Mouse (Mus musculus) gastrocnemius, postnatal 14 days (tissue): ENCODE measurements around the gene Scube3. TPM values are rescaled to one million over a fixed set of nuclear protein-coding genes. Genes with fewer than 3 reads are reported as not detected.

ENCODE experiments used
- DNase-seq: peaks from one replicate; pipeline ENCODE4 v3.0.0; 2021; ENCODE audit warnings: mixed read lengths
- intact Hi-C: fragments of 180-260 bp; cut with DNase I; formaldehyde crosslinking; loops from one replicate; pipeline ENCODE4 v1.15.1; 2025; ENCODE audit warnings: low total_unique reads
- total RNA-seq, 2 experiments: library from RNA; stranded (reverse); gene quantifications; 2 replicates each; pipeline ENCODE4 v1.2.3; 2021

Gene Scube3
- total RNA-seq, 2 experiments from 2014 or later, result 0.20 to 0.62 TPM

DNA sequence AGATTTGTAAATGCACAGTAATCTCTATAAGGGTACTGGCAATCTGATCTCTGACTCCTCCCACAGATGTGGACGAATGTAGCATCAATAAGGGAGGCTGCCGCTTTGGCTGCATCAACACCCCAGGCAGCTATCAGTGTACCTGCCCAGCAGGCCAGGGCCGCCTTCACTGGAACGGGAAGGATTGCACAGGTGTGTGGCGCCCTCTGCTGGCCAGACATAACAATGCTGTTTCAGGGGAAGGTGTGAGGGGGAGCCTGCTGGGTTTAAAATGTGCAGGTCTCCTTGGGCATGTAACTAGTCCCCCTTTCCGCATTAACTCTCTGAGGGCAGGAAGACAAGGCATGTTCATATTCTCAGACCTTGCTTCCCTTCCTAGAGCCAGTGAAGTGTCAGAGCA, 21.7 kb downstream of the Scube3 start:
- intact Hi-C loops, result loop anchor here (5.0 to 10.0 kb wide), 2 partner anchors 81 to 169 kb away; partner anchors contain the start of gene Tcp11
- peak; percentile 79 for DNase-seq

DNA sequence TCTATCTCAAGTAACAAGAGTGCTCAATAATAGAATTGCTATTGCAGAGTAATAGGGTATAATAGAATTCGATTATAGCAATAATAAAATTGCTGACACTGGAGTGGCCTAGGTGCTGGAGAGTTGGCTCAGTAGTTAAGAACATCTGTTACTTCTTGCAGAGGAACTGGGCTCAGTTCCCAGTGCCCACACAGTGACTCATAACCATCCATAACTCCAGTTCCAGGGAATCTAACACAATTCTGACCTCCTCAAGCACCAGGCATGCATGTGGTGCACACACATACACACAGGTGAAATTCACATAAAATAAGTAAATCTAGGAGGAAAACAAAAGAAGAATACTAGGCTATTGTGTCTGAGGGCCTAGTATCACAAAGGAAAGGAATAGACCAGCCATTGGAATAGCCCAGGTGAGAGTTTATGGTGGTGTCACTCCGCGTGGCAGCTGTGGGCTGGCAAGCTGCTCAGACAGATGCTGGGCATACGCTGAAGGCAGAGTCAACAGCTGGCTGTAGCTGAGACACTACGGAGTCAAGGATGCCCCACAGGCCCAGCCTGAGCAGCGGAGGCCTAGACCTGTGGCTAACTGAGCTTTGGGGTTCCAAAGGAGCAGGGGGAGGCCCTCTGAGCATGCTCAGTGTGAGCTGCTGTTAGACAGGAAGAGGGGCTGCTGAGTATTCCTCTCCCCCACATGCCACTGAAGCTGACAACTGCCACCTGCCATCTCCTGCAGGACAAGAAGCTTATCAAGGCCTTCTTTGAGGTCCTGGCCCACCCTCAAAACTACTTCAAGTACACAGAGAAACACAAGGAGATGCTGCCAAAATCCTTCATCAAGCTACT, 28.7 kb downstream of the Scube3 start:
- intact Hi-C loops, result no loop called here
- no peak for DNase-seq

GRCm38 (mm10) chr17:28172690-28173089, 30.7 kb downstream of the Scube3 start:
- DNase-seq, result no peak
- intact Hi-C loops, result no loop called here

- peak; percentile 93 for DNase-seq
- intact Hi-C loops, result no loop called here
These were observed 35.0 kb downstream of the Scube3 start, which contains the start of gene Zfp523 for GRCm38 (mm10) chr17:28176775-28177539. Gene Zfp523 (plus strand): TSS chr17:28177129.

DNA sequence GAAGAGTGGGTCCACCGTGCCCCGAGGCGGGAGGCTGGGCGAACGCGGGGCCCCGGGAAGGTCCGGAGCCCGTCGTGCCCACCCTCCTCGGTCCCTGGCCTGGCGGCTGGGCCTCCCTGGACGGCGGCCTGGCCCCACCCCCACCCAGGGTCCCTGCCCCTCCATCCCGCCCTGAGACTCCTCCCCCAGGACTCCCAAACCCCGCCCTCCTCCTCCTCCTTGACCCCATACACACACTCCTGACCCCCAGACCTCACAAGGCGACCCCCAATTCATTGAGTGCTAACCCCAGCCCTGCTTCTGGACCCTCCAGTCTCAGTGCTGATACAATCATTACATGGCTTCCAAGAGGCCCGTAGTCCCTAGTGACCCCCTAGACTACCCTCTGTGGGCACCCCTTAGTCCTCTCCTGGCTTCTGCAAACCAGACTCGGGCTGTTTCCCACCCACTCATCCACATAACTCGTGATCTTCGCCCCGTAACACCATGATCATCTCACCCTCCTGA, 35.7 kb downstream of the Scube3 start:
- intact Hi-C loops, result no loop called here
- DNase-seq, result peak; percentile 69

DNA sequence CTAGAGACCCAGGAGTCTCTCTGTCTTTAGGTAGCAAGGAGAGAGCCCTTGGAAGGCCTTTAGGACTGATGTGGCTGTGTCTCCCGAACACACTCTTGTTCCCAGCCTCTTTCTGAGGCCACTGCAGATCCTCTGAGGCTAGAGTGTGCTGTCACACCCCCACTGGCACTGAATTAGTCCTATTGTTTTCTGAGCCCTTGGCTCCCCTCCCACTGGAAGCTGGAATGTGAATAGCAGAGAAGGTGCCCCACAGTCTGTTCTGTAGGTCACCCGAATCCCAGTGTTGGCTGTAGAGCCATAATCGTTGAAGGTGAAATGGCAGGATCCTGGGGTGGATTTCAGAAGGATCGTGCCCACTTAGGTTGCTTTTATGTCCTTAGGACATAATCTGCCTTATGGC, 38.4 kb downstream of the Scube3 start:
- intact Hi-C loops, result no loop called here
- DNase-seq, result no peak

- DNase-seq, result no peak
- intact Hi-C loops, result no loop called here
These were observed 39.0 kb downstream of the Scube3 start for GRCm38 (mm10) chr17:28180783-28181544.

DNA sequence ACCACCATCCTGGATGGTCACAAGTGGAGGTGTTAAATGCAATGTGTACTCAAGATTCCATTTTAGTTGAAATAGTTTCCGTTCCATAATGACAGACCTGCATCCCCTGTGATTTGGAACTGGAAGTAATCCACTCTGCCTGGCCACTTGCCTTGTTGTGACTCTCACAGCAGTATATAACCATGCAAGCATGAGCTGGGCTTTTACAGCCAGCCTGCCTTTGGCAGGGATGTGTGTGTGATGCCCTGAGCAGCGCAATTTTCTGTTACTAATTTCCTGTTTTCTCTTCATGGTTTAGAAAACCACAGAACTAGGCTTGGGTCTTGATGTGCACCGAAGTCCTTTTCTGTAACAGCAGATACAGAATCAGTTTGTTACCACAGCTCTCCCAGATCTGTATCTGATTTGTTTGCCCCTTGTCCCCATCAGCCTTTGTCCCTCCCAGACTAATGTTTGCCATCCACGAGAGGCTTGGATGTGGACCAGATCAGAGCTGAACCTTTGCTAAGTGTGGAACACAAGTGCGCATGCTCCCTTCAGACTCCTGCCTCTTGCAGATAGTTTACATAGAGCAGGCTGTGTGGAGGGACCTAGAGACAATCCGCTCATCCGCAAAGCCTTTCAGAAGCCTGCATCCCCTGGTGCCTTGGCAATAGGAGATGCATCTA, 43.2 kb downstream of the Scube3 start:
- intact Hi-C loops, result no loop called here
- DNase-seq, result no peak

GRCm38 (mm10) chr17:28188313-28188712, 46.4 kb downstream of the Scube3 start:
- no peak for DNase-seq
- intact Hi-C loops, result no loop called here

- DNase-seq, result no peak
- intact Hi-C loops, result no loop called here
These were observed 50.8 kb downstream of the Scube3 start for GRCm38 (mm10) chr17:28192754-28193153.

GRCm38 (mm10) chr17:28193559-28193958, 51.6 kb downstream of the Scube3 start:
- no peak for DNase-seq
- intact Hi-C loops, result no loop called here

DNA sequence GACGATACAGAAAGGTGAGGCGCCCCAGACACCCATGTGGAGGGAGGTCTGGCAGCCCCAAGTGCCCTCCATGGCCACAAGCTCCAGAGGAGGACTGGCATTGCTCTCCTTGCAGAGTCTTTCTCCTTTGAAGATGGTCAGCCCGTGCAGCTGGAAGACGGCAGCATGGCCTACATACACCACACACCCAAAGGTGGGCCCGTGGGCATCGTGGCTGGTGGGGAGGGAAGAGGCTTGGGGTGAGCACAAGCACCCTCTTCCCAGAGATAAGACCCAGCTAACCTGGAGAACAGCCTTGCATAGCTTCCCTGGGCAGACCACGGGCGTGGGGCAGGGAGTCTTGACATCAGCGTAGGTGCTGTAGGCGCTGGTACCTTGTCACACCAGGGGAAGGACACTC, 53.1 kb downstream of the Scube3 start:
- intact Hi-C loops, result no loop called here
- no peak for DNase-seq

DNA sequence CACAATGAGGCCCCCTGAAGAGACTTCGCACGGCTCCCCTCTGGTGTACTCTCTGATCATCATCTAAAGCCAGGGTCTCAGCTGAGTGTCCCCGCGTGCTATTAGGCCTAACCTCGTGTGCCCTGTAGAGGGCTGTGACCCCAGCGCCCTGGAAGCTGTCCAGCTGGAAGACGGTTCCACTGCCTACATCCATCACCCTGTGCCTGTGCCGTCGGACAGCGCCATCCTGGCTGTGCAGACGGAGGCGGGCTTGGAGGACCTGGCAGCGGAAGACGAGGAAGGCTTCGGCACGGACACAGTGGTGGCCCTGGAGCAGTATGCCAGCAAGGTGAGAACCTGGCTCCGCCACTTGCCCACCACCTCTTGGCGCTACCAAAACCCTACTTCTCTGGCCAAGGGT, 55.7 kb downstream of the Scube3 start:
- intact Hi-C loops, result no loop called here
- no peak for DNase-seq

- DNase-seq, result no peak
- intact Hi-C loops, result no loop called here
These were observed 60.0 kb downstream of the Scube3 start for GRCm38 (mm10) chr17:28201982-28202381.

DNA sequence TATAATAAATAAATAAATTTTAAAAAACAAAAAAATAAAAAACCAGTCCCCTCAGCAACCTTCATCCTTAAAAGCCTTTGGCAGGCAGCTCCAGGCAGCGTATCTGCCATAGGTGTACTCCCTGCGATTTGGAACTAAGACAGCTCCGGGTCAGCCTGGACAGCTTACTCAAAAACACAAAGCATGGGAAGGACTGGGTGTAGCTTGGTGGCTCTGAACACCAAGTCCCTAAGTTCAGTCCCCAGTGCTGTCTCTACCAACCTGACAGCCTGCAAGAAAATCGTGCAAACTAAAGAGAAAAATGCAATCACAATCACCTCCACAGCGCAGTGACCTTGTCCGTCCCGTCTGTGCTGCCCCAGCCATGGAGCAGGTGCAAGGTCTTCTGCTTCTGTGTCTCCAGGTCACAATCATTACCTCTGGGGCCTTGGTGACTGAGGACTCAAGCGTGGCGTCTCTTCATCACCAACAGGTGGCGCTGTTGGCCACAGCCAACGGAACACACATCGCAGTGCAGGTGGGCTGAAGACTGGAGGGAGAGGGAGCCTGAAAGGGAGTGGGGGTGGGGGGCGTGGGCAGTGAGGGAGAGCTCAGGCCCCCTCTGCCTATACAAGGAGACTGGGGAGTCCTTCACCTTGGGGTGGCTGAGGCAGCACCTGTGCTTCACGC, 62.2 kb downstream of the Scube3 start:
- intact Hi-C loops, result no loop called here
- peak; percentile 46 for DNase-seq

GRCm38 (mm10) chr17:28205443-28205842, 63.5 kb downstream of the Scube3 start:
- intact Hi-C loops, result no loop called here

DNA sequence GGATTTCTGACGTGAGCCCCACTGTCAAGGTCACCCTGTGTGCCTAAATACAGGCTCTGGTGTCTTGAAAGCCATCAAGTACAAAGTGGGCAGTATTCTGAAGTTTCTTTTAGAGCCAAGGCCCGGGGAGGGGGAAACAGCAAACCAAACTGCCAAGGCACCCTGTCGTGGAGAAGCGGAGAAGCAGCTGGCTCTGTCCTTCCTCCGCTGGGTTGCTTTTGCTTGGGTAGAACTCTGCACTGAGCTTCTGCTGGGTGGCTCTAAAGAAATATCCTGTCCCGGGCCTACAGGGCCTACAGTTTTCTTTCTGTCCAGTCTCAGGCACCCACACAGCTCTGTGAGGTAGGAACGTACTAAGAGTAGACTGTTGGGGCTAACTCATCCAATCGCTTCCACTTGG, 65.2 kb downstream of the Scube3 start:
- intact Hi-C loops, result no loop called here
- no peak for DNase-seq

More at GRCm38 (mm10) chr17:28205443-28205842, 63.5 kb downstream of the Scube3 start:
- DNase-seq, result no peak

GRCm38 (mm10) chr17:28207591-28208313, 65.8 kb downstream of the Scube3 start, which contains the start of gene Def6:
Gene Def6 (plus strand): TSS chr17:28207778.
- DNase-seq, result peak; percentile 86
- intact Hi-C loops, result no loop called here
